Mouse (Mus musculus) kidney, embryonic 15.5 days (tissue): ENCODE measurements around the gene Angptl4. TPM values are rescaled to one million over a fixed set of nuclear protein-coding genes. Genes with fewer than 3 reads are reported as not detected.

Source experiments
- polyA plus RNA-seq: library from polyadenylated mRNA; unstranded; fragments of >200 nt; fragmentation: Nextera tagmentation; extraction: Ambion mirVana; gene quantifications from 2 replicates; pipeline ENCODE4 v1.2.1, GENCODE M21; 2015

Angptl4 gene
- polyA plus RNA-seq, 1 experiment from 2014 or later = 27.9 TPM

Other genes with a start within 250 kb of the Angptl4 start
- gene Myo1f, start 226.1 kb downstream of the Angptl4 start, polyA plus RNA-seq = 2.7 and 3.5 TPM in 2 replicates
- gene Zfp414, start 152.7 kb downstream of the Angptl4 start, polyA plus RNA-seq = 43.4 and 56.6 TPM in 2 replicates
- gene Pram1, start 143.8 kb downstream of the Angptl4 start, polyA plus RNA-seq = 0.80 TPM in 1 of 2 replicates, not detected in the other
- 369 and 383 TPM in 2 replicates for gene Hnrnpm, start 95.0 kb downstream of the Angptl4 start, polyA plus RNA-seq
- 50.9 and 57.5 TPM in 2 replicates for gene March2, start 63.2 kb downstream of the Angptl4 start, polyA plus RNA-seq
- 275 and 342 TPM in 2 replicates for gene Rab11b, start 21.3 kb downstream of the Angptl4 start, polyA plus RNA-seq
- 46.5 and 53.4 TPM in 2 replicates for gene Kank3, start 28.7 kb upstream of the Angptl4 start, polyA plus RNA-seq
- 1,038 and 1,163 TPM in 2 replicates for gene Rps28, start 42.7 kb upstream of the Angptl4 start, polyA plus RNA-seq
- gene Ndufa7, start 42.7 kb upstream of the Angptl4 start, polyA plus RNA-seq = 490 and 495 TPM in 2 replicates
- gene Cd320, start 61.3 kb upstream of the Angptl4 start, polyA plus RNA-seq = 97.9 and 102 TPM in 2 replicates
- not detected in 2 replicates for gene Gm7029, start 92.0 kb upstream of the Angptl4 start, polyA plus RNA-seq
- 8.2 and 9.1 TPM in 2 replicates for gene Kifc1, start 108.8 kb upstream of the Angptl4 start, polyA plus RNA-seq
- gene Platr17, start 123.3 kb upstream of the Angptl4 start, polyA plus RNA-seq = 0.19 TPM in 1 of 2 replicates, not detected in the other
- gene Daxx, start 127.6 kb upstream of the Angptl4 start, polyA plus RNA-seq = 47.6 and 60.0 TPM in 2 replicates
- gene Tapbp, start 134.1 kb upstream of the Angptl4 start, polyA plus RNA-seq = 28.3 and 35.9 TPM in 2 replicates
- 17.5 and 19.3 TPM in 2 replicates for gene Zbtb22, start 134.1 kb upstream of the Angptl4 start, polyA plus RNA-seq
- 30.7 and 34.5 TPM in 2 replicates for gene Rgl2, start 147.7 kb upstream of the Angptl4 start, polyA plus RNA-seq
- gene Pfdn6, start 158.5 kb upstream of the Angptl4 start, polyA plus RNA-seq = 171 and 183 TPM in 2 replicates
- 41.8 and 44.0 TPM in 2 replicates for gene Wdr46, start 158.8 kb upstream of the Angptl4 start, polyA plus RNA-seq
- gene B3galt4, start 169.7 kb upstream of the Angptl4 start, polyA plus RNA-seq = 5.1 and 5.6 TPM in 2 replicates
- gene Vps52, start 174.0 kb upstream of the Angptl4 start, polyA plus RNA-seq = 48.0 and 53.5 TPM in 2 replicates
- gene Rps18, start 174.2 kb upstream of the Angptl4 start, polyA plus RNA-seq = 1,731 and 1,904 TPM in 2 replicates
- gene H2-K1, start 218.5 kb upstream of the Angptl4 start, polyA plus RNA-seq = 24.6 and 27.2 TPM in 2 replicates
- gene Ring1, start 242.8 kb upstream of the Angptl4 start, polyA plus RNA-seq = 20.3 and 21.7 TPM in 2 replicates
- gene H2-Ke6, start 246.2 kb upstream of the Angptl4 start, polyA plus RNA-seq = 51.7 and 52.5 TPM in 2 replicates
- 197 and 211 TPM in 2 replicates for gene Slc39a7, start 249.9 kb upstream of the Angptl4 start, polyA plus RNA-seq
- gene Rxrb, start 250.0 kb upstream of the Angptl4 start, polyA plus RNA-seq = 50.5 and 53.0 TPM in 2 replicates